ENCODE assay signal across 8 mouse cellular contexts in genomic region chr2:35649708-35650107, GRCm38 (mm10).
DNase-seq lines count a peak whose midpoint lies in the region; ATAC-seq and TF ChIP-seq lines count a peak whose summit lies in the region.

No protein-coding gene starts in this region.

- no peak overlapping the region for H3K27ac ChIP-seq in left cerebral cortex, adult 2 months

- peak; percentile 96 for TF ChIP-seq CTCF in left cerebral cortex, adult 2 months (IDR thresholded peaks at IDR 0.05)

- DNase-seq in NIH3T3 (ENCODE audit: low read depth), result peak; percentile 85
- DNase-seq in cerebellum, postnatal 10 days, result peak; percentile 92 to 93
- peak; percentile 78 for DNase-seq in gastrocnemius, adult 8-10 months (ENCODE audit: low spot score in 2 of 2)
- peak; percentile 65 for DNase-seq in induced T-regulatory cell, adult 2 months (ENCODE audit: low read depth)
- peak; percentile 78 to 87 for DNase-seq in left cerebral cortex, adult 2 months (ENCODE audit: extremely low spot score in 1 of 2, low spot score in 2 of 2)
- peak; percentile 81 to 89 for DNase-seq in right cerebral cortex, postnatal 10 days (ENCODE audit: low spot score in 2 of 2)
- peak; percentile 75 for DNase-seq in urinary bladder, postnatal 10 days (ENCODE audit: low spot score)

- H3K4me3 ChIP-seq in left cerebral cortex, adult 2 months, result no peak overlapping the region

- peak; percentile 86 for ATAC-seq in megakaryocyte progenitor cell, adult 5-6 weeks (replicated peaks; ENCODE audit: poor library complexity)

- intact Hi-C loops in left cerebral cortex, adult 2 months (cut with DNase I), result loop anchor here (1.0 to 5.0 kb wide), 2 partner anchors 107 to 258 kb away; no protein-coding TSS in a partner anchor
